Mouse (Mus musculus) skeletal muscle tissue, adult 2 months (tissue): ENCODE measurements around the gene Jund.

Experiments
- DNase-seq: peaks from one replicate; pipeline ENCODE4 v3.0.0-alpha.2; 2012; ENCODE audit warnings: low read depth, low spot score

Jund gene

DNA sequence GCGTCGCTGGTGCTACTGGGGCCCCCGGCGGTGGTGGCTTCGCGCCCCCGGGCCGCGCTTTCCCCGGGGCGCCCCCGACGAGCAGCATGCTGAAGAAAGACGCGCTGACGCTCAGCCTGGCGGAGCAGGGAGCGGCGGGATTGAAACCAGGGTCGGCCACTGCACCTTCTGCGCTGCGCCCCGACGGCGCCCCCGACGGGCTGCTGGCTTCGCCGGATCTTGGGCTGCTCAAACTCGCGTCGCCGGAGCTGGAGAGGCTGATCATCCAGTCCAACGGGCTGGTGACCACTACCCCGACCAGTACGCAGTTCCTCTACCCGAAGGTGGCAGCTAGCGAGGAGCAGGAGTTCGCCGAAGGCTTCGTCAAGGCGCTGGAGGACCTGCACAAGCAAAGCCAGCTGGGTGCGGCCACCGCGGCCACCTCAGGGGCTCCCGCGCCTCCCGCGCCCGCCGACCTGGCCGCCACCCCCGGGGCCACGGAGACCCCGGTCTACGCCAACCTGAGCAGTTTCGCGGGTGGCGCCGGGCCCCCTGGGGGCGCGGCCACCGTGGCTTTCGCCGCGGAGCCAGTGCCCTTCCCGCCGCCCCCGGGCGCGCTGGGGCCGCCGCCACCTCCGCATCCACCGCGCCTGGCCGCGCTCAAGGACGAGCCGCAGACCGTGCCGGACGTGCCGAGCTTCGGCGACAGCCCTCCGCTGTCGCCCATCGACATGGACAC, 526 bp downstream of the Jund start:
- no peak for DNase-seq

DNA sequence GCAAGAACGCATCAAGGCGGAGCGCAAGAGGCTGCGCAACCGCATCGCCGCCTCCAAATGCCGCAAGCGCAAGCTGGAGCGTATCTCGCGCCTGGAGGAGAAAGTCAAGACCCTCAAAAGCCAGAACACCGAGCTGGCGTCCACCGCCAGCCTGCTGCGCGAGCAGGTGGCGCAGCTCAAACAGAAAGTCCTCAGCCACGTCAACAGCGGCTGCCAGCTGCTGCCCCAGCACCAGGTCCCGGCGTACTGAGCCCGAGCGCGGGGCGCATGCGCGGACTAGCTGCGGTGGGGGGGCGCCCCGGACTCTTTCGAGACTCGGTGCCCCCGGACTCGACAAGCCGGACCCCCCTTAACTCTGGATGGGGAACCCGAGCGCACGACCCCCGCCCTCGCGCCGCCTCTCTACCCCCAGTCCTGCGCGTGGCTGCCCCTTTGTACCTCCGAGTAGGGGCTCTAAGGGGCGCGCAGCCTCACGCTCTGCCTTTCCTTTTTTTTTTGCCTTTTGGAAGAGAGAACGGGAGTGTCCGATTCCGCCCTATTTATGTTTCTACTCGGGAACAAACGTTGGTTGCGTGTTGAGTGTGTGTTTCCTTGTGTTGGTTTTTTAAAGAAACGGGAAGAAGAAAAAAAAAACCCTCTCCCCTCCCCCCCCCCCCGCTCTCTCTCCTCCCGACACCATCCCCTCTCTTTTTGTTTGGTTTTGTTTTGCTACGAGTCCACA, 1.2 kb downstream of the Jund start:
- peak; percentile 88 for DNase-seq

DNA sequence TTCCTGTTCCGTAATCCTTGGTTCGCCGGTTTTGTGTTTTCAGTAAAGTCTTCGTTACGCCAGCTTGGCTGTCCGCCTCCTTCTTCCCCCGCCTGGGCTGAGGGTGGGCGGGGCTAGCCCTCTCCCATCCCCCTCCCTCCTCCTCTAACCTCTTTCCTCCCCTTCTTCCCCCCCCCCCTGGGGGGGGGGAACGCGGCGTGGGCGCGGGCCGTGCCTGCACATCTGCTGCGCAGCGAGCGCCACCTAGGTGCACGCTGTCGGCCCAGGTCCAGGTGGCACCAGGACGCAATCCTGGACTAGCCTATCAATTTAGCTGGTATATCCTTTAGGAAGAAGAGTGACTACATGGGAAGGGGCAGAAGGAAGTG, 1.8 kb downstream of the Jund start:
- peak; percentile 96 for DNase-seq

DNA sequence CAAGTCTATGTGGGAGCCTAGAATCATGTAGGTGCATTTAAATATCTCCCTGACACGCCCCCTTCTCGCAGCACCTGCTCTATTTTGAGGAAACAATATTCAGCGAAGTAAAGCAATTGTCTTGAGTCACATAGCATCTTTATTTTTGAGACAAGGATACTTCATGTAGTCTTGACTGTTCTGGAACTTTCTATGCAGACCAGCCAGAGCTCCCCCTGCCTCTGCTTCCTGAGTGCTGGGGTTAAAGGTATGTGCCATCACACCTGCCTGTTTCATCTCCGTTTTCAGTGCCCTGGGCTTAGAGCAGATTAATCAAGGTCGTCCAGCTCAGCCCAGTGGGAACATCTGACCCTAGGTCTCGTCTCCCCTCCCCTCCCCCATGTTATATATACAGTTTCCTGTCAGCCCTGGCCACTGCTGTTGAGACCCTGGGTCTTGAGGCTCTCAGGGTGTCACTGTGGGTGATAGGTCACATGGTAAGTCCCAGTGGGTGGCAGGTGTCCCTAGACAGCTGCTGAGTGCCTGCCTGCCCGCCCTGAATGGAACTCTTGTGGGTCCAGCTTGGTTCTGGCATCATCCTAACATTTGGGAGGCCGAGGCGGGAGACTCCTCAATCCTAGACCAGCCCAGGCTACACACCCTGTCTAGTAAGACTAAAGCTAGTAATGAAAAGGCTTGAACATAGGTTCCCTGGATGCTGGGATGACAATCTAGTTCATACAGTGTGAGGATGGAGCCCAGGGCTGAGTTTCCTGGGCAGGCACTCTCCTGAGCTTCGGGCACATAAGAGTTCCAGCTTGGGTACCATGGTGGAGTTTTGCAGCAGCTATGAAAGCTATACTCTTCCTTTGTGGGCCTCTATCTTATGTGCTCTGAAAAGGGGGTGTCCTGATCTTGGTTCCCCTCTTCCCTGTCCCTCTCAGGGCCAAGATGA, 2.6 kb downstream of the Jund start:
- no peak for DNase-seq

DNA sequence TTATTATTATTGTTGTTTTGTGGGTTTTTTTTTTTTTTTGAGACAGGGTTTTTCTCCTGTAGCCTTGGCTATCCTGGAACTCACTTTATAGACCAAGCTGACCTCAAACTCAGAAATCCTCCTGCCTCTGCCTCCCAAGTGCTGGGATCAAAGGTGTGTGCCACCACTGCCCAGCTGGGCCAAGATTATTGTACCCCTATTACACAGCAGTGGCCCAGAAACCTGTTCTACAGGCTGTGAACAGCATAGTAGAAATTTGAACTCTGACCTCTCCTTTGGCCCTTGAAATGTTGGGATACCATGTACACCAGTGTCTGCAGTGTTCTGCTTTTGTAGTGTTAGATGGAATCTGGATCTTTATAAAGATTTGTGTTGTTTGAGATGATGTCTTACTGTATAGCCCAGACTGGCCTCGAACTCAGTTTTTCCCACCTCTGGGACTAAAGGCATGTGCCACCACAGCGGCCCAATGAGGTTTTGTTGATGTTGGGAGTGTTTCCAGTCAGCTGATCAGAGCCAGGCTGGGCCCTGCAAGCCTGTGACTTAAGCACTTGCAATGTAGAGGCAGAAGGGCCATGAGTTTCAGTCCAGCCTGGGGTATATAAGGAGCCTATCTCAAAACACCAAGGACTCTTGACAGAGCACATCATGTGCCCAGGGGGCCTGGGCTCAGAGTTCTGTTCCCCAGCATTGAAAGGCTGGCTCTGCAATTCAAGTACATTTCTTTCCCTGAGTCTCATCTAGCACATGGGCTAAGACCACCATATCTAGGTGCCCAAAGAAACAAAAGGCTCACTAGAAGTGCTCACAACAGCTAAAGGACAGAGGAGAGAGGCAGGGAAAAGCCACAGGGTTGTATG, 3.5 kb downstream of the Jund start:
- no peak for DNase-seq

DNA sequence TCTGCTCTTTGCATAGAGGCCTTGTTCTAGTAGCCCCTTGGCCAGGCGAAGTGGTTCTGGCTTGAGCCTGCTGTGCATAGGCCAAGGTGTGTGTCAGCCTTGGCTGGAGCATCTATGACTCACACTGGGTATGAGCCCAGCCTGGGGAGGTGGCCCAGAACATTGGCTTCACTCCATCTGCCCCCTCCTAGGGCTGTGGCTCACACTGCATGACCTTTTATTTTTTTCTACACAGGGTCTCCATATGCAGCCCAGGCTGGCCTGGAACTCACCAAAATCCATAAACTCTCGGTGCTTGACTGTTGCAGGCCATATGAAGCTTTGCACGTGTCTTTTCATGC, 4.1 kb downstream of the Jund start:
- peak; percentile 93 for DNase-seq

DNA sequence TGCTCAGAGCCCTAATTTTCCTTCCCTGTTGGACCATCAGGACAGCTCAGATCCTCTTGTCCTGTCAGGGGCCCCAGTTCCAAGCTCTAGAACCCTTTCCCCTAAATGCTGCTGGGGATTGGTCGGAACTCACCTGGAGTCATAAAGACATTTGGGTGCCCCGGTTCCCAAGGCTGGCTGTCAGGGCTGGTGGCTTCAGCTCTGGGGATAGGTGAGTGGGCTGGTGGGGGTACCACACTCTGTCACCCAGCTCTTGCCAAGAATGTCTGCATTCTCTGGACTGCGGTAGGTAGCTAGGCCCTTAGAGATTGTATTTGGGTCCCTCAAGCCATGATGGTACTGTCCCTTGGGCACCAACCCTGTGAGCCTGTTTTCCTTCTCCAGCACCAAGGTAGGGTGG, 4.5 kb downstream of the Jund start, which contains the start of gene Iqcn:
TSS of gene Iqcn (plus strand) at position 171 of the 400 bp plus-strand sequence.
- no peak for DNase-seq

DNA sequence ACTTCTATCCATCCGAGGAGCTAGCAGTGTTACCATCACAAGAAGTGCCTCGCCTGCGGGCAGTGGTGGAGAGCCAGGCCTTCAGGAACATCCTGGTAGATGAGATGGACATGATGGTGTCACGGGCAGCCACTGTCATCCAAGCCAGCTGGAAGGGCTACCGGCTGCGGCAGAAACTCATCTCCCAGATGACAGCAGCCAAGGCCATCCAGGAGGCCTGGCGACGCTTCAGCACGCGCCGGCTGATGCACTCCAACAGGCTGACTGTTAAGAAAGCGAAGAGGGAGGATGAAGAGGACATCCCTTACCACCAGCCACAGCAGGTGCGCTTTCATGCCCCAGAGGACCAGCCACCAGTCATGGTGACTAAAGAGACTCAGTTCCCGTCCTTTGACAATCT, 9.5 kb downstream of the Jund start:
- DNase-seq = no peak

DNA sequence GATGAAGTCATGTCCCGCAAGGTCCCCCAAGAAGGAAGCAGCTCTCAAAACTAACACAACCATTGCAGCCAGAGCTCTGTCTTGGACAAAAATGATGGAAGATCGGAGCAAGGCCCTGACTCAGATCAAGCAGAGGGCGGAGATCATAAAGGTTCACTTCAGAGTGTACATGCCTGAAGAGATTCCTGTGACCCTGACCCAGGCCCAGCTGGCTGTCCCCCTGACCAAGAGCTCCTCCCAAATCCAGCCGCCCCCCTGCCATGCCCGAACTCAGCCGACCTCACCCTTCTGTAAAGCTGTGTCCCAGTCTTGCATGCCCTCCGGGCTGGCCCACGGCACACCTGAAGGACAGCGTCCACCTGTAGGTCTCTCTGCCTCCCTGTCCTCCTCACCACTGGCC, 11.0 kb downstream of the Jund start:
- no peak for DNase-seq

DNA sequence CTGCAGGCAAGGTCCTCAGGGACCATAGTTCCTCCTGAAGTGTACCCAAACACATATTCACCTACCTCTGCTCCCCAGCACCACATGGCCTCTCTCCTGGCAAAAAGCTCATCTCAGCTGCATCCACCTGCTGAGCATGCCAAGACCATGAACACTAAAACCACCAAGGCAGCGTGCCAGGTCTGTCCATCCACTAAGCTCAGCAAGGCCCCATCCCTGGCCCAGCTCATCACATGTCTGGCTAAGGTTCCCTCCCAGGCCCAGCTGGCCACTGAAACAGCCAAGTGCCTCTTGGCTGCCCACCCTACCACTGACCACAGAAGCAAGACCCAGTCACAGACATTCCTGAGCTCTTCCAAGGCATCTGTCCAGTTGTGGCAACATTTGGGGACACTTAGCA, 11.5 kb downstream of the Jund start:
- DNase-seq = peak; percentile 81

DNA sequence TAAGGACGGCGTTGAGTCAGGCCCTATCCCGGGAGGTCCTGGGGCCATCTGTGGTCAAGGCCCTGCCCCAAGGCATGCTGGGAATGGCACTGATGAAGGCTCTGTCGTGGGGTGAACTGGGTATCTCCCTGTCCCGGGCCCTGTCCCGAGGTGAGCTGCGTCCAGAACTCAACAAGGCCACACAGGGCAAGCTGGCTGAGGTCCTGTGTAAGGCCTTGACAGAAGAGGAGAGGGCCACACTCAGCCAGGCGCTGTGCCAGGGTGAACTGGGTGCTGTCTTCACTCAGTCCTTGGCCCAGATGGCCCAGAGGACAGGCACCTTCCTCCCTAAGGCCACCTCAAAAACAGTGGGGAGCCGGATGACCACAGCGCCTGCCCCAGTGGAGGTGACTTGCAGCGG, 12.3 kb downstream of the Jund start:
- no peak for DNase-seq

DNA sequence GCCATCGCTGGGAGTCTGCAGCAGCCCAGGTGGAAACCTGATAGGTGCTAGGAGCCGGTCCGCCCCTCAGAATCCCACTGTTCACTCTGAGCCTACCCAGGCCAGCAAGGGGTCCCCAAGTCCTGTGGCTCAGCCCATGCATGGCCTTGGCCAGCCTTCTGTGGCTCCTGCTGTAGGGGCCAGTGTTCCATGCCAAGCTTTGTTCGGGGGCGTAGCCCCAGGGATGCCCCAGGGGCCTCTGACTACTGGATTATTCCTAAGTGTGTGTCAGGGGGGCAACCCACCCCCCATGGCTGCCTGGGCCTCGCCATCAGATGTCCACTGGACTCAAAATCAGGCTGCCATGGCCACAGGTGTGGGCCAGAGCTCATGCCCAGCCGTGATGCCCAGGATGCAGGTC, 15.2 kb downstream of the Jund start:
- DNase-seq = no peak

DNA sequence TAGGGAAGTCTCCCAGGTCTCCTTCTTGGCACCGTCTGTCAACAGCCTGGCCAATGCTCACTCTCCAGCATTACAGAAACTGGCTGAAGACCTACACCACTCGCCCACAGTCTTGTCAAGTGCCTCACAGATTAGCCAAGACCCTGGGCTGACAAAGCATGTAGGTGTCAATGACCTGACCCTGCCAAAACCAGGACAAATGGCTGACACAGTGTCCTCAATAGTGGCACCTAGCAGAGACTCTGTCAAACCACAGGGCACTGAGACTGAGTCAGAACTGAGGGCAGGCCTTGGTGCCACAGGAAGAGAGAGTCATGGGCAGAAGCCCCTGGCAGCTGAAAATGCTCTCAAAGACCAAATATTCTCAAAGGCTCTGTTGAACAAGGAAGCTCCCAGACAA, 16.3 kb downstream of the Jund start:
- DNase-seq = no peak

DNA sequence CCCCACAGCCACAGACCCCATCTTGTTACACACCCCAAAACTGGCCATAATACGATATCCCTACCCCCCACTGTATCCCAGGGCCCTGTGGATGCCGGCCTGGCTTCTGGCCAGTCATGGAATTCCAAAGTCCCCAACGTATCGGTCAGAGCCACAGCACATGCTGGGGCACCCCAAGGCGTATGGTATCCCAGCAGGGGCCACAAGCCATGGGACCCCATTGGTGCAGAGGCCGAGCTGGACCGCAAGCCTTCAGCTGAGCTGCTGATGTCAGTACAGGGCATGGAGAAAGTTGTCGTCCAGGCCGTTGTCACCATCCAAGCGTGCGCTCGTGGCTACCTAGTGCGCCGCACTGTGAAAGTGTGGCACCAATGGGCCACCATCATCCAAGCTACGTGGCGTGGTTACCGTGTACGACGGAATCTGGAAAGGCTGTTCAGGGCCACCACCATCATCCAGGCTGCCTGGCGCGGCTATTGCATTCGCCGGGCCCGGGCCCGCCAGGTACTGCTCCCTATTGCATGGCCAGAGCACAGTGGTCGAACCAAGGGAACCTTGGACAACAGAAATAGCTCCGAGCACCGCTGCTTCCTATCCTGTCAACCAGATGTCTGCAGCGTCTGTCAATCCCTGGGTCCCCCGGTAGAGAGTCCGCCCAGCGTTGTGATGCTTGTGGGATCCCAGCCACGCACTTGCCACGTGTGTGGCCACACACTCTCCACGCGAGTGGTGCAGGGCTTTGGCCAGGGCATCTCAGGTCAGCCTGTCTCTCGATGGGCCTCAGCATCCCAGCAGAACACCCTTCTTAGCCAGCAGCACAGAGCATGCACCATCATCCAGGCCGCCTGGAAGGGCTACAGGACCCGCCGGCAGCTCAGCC, 18.0 kb downstream of the Jund start:
- no peak for DNase-seq

DNA sequence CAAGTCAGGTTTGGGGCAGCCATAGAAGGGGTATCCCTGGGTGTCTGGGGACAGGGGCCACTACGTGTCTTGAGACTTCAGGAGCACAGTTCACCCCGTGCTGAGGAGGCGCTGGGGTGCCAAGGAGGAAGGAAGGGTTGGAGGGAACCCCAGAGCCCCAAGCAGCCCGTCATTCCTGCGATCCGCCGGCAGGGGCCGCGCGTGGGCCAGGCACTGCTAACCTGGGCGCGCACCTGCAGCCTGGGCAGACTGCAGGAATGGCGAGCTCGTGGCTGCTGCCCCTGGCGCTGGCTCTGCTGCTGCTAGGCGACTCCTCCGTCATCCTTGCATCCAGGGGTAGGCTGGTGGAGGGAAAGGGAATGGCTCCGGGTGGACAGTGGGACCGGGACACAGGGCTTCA, 19.5 kb downstream of the Jund start, which contains the start of gene Gm3336:
TSS of gene Gm3336 (plus strand) at position 247 of the 400 bp plus-strand sequence.
- no peak for DNase-seq

DNA sequence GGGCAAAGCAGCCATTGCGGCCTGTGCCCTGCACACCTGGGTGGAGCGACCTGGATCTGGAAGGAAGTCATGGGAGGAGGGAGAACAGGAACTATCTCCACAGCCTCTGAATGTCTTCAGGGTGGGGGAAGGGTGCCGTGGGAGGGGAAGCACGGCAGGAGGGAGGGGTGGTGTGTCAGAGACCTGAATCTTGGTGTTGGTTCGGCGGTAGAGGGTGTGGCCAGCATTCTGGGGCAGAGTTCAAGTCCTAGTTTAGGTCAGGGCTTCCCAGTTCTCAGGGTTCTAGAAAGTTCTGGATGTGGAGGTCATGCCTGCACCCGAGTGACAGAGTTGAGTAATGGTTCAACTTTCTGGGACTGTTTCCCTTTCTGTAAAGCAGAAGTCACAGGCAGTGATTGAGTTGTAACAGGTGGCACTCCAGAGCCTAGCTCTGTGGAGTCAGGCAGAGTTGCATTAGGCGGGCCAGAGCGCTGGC, 21.1 kb downstream of the Jund start:
- no peak for DNase-seq

DNA sequence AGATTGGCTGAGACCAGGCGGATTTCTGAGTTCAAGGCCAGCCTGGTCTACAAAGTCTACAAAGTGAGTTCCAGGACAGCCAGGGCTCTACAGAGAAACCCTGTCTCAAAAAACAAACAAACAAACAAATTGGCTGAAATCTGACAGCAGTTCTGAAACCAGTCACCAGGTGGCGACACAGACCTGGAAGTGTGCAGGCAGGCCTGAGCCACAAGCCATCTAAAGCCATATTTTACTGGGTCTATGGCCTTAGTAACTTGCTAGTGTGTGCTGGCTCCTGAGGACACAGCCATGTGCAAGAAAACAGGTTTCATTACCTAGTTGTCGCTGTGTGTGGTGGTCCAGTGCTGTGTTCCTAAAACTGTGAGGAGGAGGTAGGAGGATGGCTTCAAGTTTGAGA, 22.0 kb downstream of the Jund start:
- DNase-seq = peak; percentile 71

DNA sequence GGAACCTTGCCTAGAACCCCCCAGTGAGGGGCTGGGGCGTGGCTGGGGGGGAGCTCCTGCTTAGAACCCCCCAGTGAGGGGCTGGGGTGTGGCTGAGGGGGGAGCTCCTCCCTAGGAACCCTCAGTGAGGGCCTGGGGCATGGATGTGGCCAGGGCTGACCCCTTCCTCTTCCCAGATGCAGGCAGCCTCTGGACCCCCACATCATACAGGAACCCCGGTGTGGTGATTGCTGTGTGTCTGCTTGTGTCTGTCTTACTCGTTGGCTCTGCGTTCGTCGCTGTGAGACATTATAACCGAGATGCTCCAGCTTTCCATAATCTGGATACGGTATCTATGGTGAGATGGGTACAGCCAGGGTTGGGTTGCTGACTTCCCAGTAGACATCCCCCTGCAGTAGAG, 22.9 kb downstream of the Jund start:
- no peak for DNase-seq

DNA sequence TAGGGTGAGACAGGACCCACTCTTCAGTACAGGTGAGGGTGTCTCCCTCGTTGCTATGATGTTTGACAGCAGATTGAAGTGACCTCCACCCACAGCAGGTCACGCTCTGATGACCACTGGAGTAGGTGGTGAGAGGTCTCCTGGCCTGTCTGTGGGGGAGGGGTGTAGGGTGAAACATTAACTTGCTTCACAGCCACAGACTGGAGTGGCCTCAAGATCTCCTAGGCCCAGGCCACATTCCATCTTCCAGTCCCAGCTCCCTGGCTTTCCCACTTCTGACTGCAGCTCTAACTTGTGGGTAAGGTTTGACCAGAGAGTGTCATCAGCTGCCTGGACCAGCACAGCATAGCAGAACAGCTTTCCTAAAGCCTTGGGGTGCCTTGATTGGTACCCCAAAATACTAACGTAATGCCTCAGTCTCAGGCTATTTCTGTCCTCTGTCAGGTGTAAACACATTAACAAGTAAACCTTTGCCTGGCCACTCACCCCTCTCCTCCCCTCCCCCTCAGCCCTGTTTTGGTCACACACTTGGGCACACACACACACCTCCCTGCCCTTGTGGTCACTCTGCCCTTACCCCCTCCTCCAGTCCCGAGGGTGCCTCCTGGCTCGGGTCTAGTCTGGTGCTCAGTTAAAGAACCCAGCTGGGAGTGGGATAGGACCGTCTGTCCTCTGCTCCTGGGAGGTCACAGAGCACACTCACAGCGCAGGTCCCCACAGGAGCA, 24.9 kb downstream of the Jund start, which contains the start of gene Pde4c:
TSS of gene Pde4c (plus strand) at position 235 of the 725 bp plus-strand sequence.
- DNase-seq = no peak
